Mouse (Mus musculus) CH12.LX (cell line): ENCODE results near the gene Atad1. TPM values are rescaled to one million over a fixed set of nuclear protein-coding genes. Genes with fewer than 3 reads are reported as not detected.

ENCODE experiments used
- DNase-seq: peaks from one replicate; pipeline ENCODE4 v3.0.0-alpha.2; 2013; ENCODE audit errors: extremely low read depth
- H3K27ac ChIP-seq: 2 replicates; pipeline ENCODE4 v1.5.1; 2012; ENCODE audit warnings: low read depth, mild to moderate bottlenecking, control low read depth, moderate library complexity; ENCODE audit not compliant: insufficient read depth
- H3K27me3 ChIP-seq: replicated peaks from 2 replicates; pipeline ENCODE3; 2012; ENCODE audit warnings: inconsistent platforms
- H3K36me3 ChIP-seq, 2 experiments: replicated peaks in 1 of 2; 2 replicates each; pipeline versions ENCODE3 to v1.6.1; 2012; ENCODE audit warnings: inconsistent platforms in 1 of 2, low read length in 1 of 2, mild to moderate bottlenecking in 1 of 2, mixed read lengths in 1 of 2, moderate library complexity in 1 of 2; ENCODE audit not compliant: control insufficient read depth in 1 of 2, insufficient read depth in 1 of 2
- H3K4me1 ChIP-seq, 2 experiments: 2 replicates each; pipeline ENCODE4 v1.6.1; 2012; ENCODE audit warnings: inconsistent platforms in 1 of 2, moderate library complexity in 1 of 2; ENCODE audit not compliant: insufficient read depth in 2 of 2, control insufficient read depth in 1 of 2
- H3K4me2 ChIP-seq: 2 replicates; pipeline ENCODE4 v1.6.1; 2012; ENCODE audit warnings: low read depth, mild to moderate bottlenecking, control low read depth; ENCODE audit not compliant: poor library complexity, insufficient read depth, severe bottlenecking
- H3K4me3 ChIP-seq, 3 experiments: fragments of 150-350 bp in 1 of 3; sonication (generic) in 1 of 3; replicated peaks in 1 of 3; 2 replicates each; pipeline versions ENCODE3 to v1.5.1; 2011 to 2012; ENCODE audit warnings: low read depth in 2 of 3, low read length in 2 of 3, mild to moderate bottlenecking in 2 of 3, moderate library complexity in 2 of 3, control low read depth in 1 of 3, improper control_type of control experiment in 1 of 3, inconsistent platforms in 1 of 3, mixed read lengths in 1 of 3; ENCODE audit not compliant: poor library complexity in 1 of 3
- H3K79me2 ChIP-seq: replicated peaks from 2 replicates; pipeline ENCODE4 v1.6.1; 2012; ENCODE audit warnings: mild to moderate bottlenecking, moderate library complexity; ENCODE audit not compliant: control insufficient read depth, poor library complexity, insufficient read depth, severe bottlenecking; ENCODE audit errors: extremely low read depth
- H3K9ac ChIP-seq: 2 replicates; pipeline ENCODE4 v1.6.1; 2012; ENCODE audit warnings: low read depth, mild to moderate bottlenecking, control low read depth, moderate library complexity; ENCODE audit not compliant: insufficient read depth
- H3K9me3 ChIP-seq: replicated peaks from 2 replicates; pipeline ENCODE3; 2012; ENCODE audit warnings: low read length, inconsistent platforms, mixed read lengths
- BHLHE40 ChIP-seq: IDR thresholded peaks from 2 replicates; pipeline ENCODE4 v1.6.1; 2011; ENCODE audit warnings: mild to moderate bottlenecking, low read depth, low read length, improper control_type of control experiment
- CHD1 ChIP-seq: IDR thresholded peaks from 2 replicates; pipeline ENCODE4 v1.6.1; 2012; ENCODE audit warnings: low read depth, low read length, improper control_type of control experiment, inconsistent platforms
- CHD2 ChIP-seq: IDR thresholded peaks from 2 replicates; pipeline ENCODE4 v1.6.1; 2011; ENCODE audit warnings: low read length, improper control_type of control experiment
- E2F4 ChIP-seq: IDR thresholded peaks from 2 replicates; pipeline ENCODE4 v1.6.1; 2011; ENCODE audit warnings: low read depth, low read length, improper control_type of control experiment; ENCODE audit not compliant: insufficient replicate concordance
- EP300 ChIP-seq: IDR thresholded peaks from 2 replicates; pipeline ENCODE4 v1.6.1; 2011; ENCODE audit warnings: low read length, improper control_type of control experiment
- HCFC1 ChIP-seq: IDR thresholded peaks from 2 replicates; pipeline ENCODE4 v1.6.1; 2012; ENCODE audit warnings: low read depth, mild to moderate bottlenecking, inconsistent platforms, low read length, improper control_type of control experiment
- IRF4 ChIP-seq: IDR thresholded peaks from 2 replicates; pipeline ENCODE4 v1.6.1; 2014; ENCODE audit warnings: low read depth, mild to moderate bottlenecking, inconsistent platforms, low read length, improper control_type of control experiment
- JUN ChIP-seq: IDR thresholded peaks from 2 replicates; pipeline ENCODE4 v1.6.1; 2011; ENCODE audit warnings: low read depth, mild to moderate bottlenecking, low read length, improper control_type of control experiment, moderate library complexity; ENCODE audit not compliant: insufficient read depth
- JUND ChIP-seq: conservative IDR thresholded peaks from 2 replicates; pipeline ENCODE4 v1.6.1; 2011; ENCODE audit warnings: low read depth, low read length, improper control_type of control experiment
- MAFK ChIP-seq: IDR thresholded peaks from 2 replicates; pipeline ENCODE4 v1.6.1; 2011; ENCODE audit warnings: low read length, improper control_type of control experiment; ENCODE audit not compliant: insufficient replicate concordance
- MAX ChIP-seq: IDR thresholded peaks from 2 replicates; pipeline ENCODE4 v1.6.1; 2011; ENCODE audit warnings: low read length, improper control_type of control experiment
- MEF2A ChIP-seq: IDR thresholded peaks from 2 replicates; pipeline ENCODE4 v1.6.1; 2014; ENCODE audit warnings: low read depth, mild to moderate bottlenecking, inconsistent platforms, low read length, improper control_type of control experiment, borderline replicate concordance
- MYC ChIP-seq: IDR thresholded peaks from 2 replicates; pipeline ENCODE4 v1.6.1; 2011; ENCODE audit warnings: low read depth, mild to moderate bottlenecking, improper control_type of control experiment, low read length
- NELFE ChIP-seq: IDR thresholded peaks from 2 replicates; pipeline ENCODE4 v1.6.1; 2011; ENCODE audit warnings: low read depth, low read length, improper control_type of control experiment
- NRF1 ChIP-seq: IDR thresholded peaks from 2 replicates; pipeline ENCODE4 v1.6.1; 2014; ENCODE audit warnings: low read depth, mild to moderate bottlenecking, inconsistent platforms, low read length, improper control_type of control experiment, moderate library complexity
- PAX5 ChIP-seq: IDR thresholded peaks from 2 replicates; pipeline ENCODE4 v1.6.1; 2012; ENCODE audit warnings: low read length, inconsistent platforms, mixed read lengths
- POLR2A ChIP-seq: IDR thresholded peaks from 2 replicates; pipeline ENCODE4 v1.6.1; 2011; ENCODE audit warnings: low read depth, mild to moderate bottlenecking, improper control_type of control experiment, low read length
- RCOR1 ChIP-seq: conservative IDR thresholded peaks from 2 replicates; pipeline ENCODE4 v1.6.1; 2012; ENCODE audit warnings: low read depth, mild to moderate bottlenecking, inconsistent platforms, low read length, improper control_type of control experiment
- SIN3A ChIP-seq: IDR thresholded peaks from 2 replicates; pipeline ENCODE4 v1.6.1; 2012; ENCODE audit warnings: low read length, improper control_type of control experiment, inconsistent platforms
- SMC3 ChIP-seq: IDR thresholded peaks from 2 replicates; pipeline ENCODE4 v1.6.1; 2011; ENCODE audit warnings: low read depth, low read length, improper control_type of control experiment
- TCF12 ChIP-seq: IDR thresholded peaks from 2 replicates; pipeline ENCODE4 v1.6.1; 2014; ENCODE audit warnings: low read depth, mild to moderate bottlenecking, inconsistent platforms, low read length, improper control_type of control experiment
- USF1 ChIP-seq: IDR thresholded peaks from 2 replicates; pipeline ENCODE4 v1.6.1; 2014; ENCODE audit warnings: low read depth, mild to moderate bottlenecking, inconsistent platforms, low read length, improper control_type of control experiment
- ZC3H11A ChIP-seq: IDR thresholded peaks from 2 replicates; pipeline ENCODE4 v1.6.1; 2012; ENCODE audit warnings: low read depth, mild to moderate bottlenecking, inconsistent platforms, low read length, improper control_type of control experiment
- ZMIZ1 ChIP-seq: IDR thresholded peaks from 2 replicates; pipeline ENCODE4 v1.6.1; 2012; ENCODE audit warnings: low read depth, mild to moderate bottlenecking, inconsistent platforms, low read length, improper control_type of control experiment
- ZNF384 ChIP-seq: IDR thresholded peaks from 2 replicates; pipeline ENCODE4 v1.6.1; 2012; ENCODE audit warnings: low read depth, low read length, improper control_type of control experiment, inconsistent platforms
- dilution Hi-C: fragments of 300-500 bp; cut with MboI; formaldehyde crosslinking; loops from 2 replicates; pipeline ENCODE4 v1.14.3; 2020; ENCODE audit warnings: low sequenced_read_pairs; ENCODE audit not compliant: extremely low pct_unique_long_range_greater_than_20kb, extremely low pct_ligation_motif_present
- in situ Hi-C: fragments of 300-500 bp; cut with MboI; formaldehyde crosslinking; loops from 3 replicates; pipeline ENCODE4 v1.14.3; 2019; ENCODE audit warnings: low sequenced_read_pairs, low pct_ligation_motif_present, low pct_unique_long_range_greater_than_20kb, mixed read lengths
- polyA plus RNA-seq: library from polyadenylated mRNA; unstranded; fragments of >175 nt; gene quantifications from 2 replicates; pipeline ENCODE4 v1.2.1, GENCODE M21; 2012; ENCODE audit warnings: low read depth; ENCODE audit not compliant: insufficient read length
- total RNA-seq, 2 experiments: library from RNA; depleted of rRNA; stranded (reverse); fragments of 300-350 nt in 1 of 2; fragments of >200 nt in 1 of 2; gene quantifications; 2 replicates each; pipeline ENCODE4 v1.2.3; 2012 to 2014

Atad1 gene
- total and polyA plus RNA-seq, 3 experiments, result 78.5 to 268 (median 103) TPM

- Histone ChIP-seq H3K27ac (no peak overlapping the region), H3K4me3 (no peak overlapping the region), H3K27me3 (no peaks in the 10 kb centered on the region), H3K79me2 (no peaks in the 10 kb centered on the region), H3K9me3 (no peaks in the 10 kb centered on the region), H3K36me3 (no peaks in the 10 kb centered on the region), H3K9ac (no peak overlapping the region), H3K4me1 (peaks cover 0 to 16% of the 10 kb centered on the region in 2 experiments; a peak in 3 of 4 replicates), H3K4me2 (no peak overlapping the region)
- DNase-seq, result no peak
- dilution Hi-C loops (no loop called here), in situ Hi-C loops (no loop called here)
- TF ChIP-seq MAFK (no peak), PAX5 (no peak), NRF1 (no peak), SMC3 (no peak), E2F4 (no peak), POLR2A (no peak), TCF12 (no peak), MAX (no peak), NELFE (no peak)
These were observed 110.9 kb downstream of the Atad1 start for GRCm38 (mm10) chr19:32628572-32629132.

DNA sequence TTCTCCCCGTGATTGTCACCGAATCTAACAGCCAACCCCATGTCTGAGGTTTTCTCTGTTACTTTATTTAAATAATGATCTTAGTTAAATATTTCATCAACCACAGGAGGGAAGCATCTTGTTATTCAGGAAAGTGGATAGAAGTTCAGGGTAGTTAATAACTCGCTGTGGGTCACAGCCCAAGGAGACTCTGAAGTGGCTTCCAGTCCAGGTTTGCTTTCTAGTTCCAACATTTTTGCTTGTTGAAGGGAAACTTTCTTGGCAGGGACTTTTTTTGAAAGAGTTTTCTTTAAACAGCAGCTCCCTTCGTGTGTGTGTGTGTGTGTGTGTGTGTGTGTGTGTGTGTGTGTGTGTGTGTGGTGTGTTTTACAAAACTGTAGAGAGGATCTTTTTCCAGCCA, 112.0 kb downstream of the Atad1 start:
- H3K79me2 ChIP-seq, result no peaks in the 10 kb centered on the region
- no peaks in the 10 kb centered on the region for H3K27me3 ChIP-seq
- TF ChIP-seq CHD2 (no peak), HCFC1 (no peak), MYC (no peak), MAX (no peak), USF1 (no peak), ZMIZ1 (no peak), CHD1 (no peak), BHLHE40 (no peak), ZNF384 (no peak), E2F4 (no peak), ZC3H11A (no peak), JUN (no peak), JUND (no peak), RCOR1 (no peak), MEF2A (no peak), EP300 (no peak), SMC3 (no peak), IRF4 (no peak), SIN3A (no peak)
- in situ Hi-C loops, result no loop called here
- H3K27ac ChIP-seq, result no peak overlapping the region
- H3K4me1 ChIP-seq, result peaks cover 0 to 16% of the 10 kb centered on the region in 2 experiments; a peak in 3 of 4 replicates
- dilution Hi-C loops, result no loop called here
- no peak overlapping the region for H3K9ac ChIP-seq
- H3K9me3 ChIP-seq, result no peaks in the 10 kb centered on the region
- no peak overlapping the region for H3K4me2 ChIP-seq
- H3K36me3 ChIP-seq, result no peaks in the 10 kb centered on the region
- no peak for DNase-seq
- no peak overlapping the region for H3K4me3 ChIP-seq
